Mouse (Mus musculus): ENCODE measurements around the gene Pikfyve.
A peak's percentile ranks its signal among the peaks of the same experiment; 100 is the strongest.
"Not testable (repeated sequence)": the region's sequence is repeated elsewhere in the genome, so short reads cannot be mapped to it uniquely, and the experiment has no call there.

The Pikfyve gene

DNA sequence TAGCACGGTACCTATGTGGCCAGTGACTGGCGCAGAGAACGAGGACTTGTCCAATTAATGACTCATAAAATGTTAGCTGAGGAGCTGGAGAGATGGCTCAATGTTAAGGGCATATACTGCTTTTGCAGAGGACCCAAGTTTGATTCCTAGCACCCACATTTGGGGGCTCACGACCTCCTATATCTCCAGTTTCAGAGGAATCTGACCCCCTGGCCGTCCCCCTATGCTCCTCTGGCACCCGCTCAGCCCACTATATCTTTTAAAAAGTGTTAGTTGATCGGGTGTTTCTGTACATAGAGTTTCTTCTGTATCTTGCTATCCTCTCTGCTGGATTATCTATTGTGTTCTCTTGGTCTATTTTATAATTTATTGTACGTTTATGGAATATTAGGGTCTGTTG is 1.5 kb upstream of the Pikfyve start:
- no peak for DNase-seq (ENCODE audit: low read depth)

DNA sequence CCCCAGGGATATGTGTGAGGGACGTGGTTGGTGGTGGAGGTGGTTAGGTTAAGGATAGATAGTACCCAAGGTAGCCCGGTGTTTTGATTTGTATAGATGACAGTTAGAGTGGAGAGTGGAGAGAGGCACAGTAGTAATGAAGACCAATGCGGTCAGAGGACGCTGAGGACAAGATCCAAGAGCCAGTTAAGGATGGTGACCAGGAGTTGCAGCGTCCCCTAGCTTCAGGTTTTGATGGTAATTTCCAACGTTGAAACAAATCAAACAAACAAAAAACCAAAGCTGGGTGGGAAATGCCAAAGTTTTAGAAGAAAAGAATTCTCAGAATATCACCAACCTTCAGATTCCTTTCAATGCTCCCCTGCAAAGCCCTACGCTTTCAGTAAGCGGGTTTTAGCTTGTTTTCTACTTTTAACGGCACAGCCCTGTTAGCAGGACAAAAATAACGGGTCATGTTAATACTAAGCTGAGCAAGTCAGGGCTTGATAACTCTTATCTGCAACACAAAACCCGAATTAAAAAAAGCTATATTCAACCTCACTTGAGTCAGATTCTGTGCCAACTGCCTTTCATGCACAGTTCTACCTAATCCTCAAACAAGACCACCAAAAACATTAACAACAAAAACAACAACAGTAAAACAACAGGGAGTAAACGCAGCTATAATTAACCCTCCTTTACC is 818 bp upstream of the Pikfyve start:
- DNase-seq (ENCODE audit: low read depth): peak; percentile 22

- peak; percentile 39 for DNase-seq (ENCODE audit: low read depth)
Observed at GRCm38 (mm10) chr1:65187074-65187430, 569 bp downstream of the Pikfyve start.

GRCm38 (mm10) chr1:65190172-65190571 is 3.7 kb downstream of the Pikfyve start:
- no peak for DNase-seq (ENCODE audit: low read depth)

DNA sequence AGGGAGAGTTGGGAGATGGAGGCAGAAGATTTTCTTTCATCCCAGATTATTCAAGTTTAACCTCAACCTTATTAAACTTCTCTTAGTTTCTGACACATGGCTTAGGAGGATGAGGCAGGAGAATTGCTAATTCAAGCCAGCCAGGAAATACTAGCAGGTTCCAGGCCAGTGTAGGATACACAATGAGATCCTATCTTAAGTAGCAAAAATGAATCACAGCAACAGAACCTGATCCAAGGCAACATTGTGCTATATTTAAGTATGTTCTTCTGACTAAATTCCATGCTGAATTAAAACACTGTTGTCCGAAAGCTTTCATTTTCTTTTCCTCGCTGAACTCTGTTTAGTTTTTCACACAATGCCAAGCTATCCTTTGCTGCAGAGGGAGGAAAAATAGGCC is 6.7 kb downstream of the Pikfyve start:
- DNase-seq (ENCODE audit: low read depth): no peak

DNA sequence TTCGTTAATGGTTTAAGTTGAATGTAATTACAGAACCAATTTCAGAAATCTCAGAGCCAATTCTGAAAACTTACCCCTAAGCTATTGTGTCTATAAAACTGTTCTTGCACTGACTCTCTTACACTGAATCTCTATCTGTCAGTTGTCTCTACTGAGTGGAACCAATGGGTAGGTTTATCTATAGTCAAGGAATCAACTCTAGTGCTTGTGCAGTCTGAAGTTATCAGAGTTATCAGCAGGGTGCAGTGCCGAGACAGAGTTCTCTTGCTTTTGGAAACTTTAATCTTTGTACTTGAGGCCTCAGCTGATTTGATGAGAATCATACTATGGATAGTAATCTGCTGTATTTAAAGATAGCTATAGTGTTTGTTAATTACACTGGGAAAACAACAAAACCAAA is 11.9 kb downstream of the Pikfyve start:
- no peak for DNase-seq (ENCODE audit: low read depth)

DNA sequence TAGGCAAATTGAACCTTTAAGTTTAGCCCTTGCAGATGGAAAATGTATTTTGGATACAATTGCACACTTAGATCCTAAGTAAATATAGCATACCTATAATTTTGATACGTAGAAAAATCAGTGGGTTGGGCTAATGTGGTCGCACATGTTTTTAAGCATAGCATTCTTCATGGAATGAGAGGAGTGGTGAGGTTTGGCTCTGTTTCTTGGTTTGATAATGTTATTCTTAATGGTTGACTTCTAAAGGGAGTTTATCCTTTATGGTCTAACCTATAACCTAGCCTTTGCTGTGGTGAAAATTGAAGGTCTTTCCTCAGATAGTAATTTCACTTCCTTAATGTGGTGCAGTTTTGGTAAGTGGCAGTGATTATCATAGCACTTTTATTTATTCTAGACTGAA is 12.4 kb downstream of the Pikfyve start:
- DNase-seq (ENCODE audit: low read depth): no peak

- no peak for DNase-seq (ENCODE audit: low read depth)
Observed at GRCm38 (mm10) chr1:65204299-65204698, 17.8 kb downstream of the Pikfyve start.

- no peak for DNase-seq (ENCODE audit: low read depth)
Observed at GRCm38 (mm10) chr1:65213214-65213613, 26.7 kb downstream of the Pikfyve start.

DNA sequence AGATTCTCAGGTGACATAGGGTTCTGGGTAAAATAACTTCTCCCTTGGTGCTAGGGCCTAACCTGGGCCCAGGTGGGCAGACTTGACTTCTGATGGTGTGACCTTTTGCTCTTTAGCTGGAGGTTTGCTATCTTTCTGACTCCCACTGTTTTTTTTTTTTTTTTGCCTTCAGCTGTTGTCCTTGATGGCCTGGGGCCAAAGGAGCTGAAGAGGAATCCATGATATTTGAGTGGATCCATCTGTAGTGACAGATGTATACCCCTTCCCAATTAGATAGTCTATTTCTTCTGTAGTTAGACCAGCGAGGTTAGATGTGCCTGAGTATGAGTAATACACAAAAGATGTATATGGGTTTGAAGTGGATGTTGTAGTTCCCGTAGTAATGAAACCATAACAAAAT is 31.1 kb downstream of the Pikfyve start:
- no peak for DNase-seq (ENCODE audit: low read depth)

GRCm38 (mm10) chr1:65217972-65218371 is 31.5 kb downstream of the Pikfyve start:
- DNase-seq (ENCODE audit: low read depth): no peak

- no peak for DNase-seq (ENCODE audit: low read depth)
Observed at GRCm38 (mm10) chr1:65223654-65224053, 37.2 kb downstream of the Pikfyve start.

GRCm38 (mm10) chr1:65227681-65228080 is 41.2 kb downstream of the Pikfyve start:
- DNase-seq (ENCODE audit: low read depth): no peak

GRCm38 (mm10) chr1:65229768-65230167 is 43.3 kb downstream of the Pikfyve start:
- not testable (repeated sequence) for DNase-seq (ENCODE audit: low read depth)

DNA sequence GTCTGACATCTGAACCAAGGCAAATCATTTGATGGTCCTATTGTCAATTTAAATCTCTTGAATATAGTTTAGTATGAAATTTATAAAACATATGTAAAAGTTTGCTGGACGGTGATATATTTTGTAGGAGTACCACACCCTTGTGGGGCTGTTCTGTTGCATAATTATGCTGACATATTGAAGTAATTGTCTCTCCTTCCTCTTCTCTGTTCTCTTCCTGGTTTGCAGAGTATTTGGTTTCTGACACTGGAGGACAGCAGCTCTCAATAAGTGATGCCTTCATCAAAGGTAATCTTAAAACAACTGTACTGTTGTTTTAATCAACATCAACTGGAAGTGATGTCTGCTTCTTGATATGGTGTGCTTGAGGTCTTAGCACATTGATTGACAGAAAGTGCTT is 44.1 kb downstream of the Pikfyve start:
- DNase-seq (ENCODE audit: low read depth): no peak

- DNase-seq (ENCODE audit: low read depth): no peak
Observed at GRCm38 (mm10) chr1:65237712-65238111, 51.2 kb downstream of the Pikfyve start.

- DNase-seq (ENCODE audit: low read depth): no peak
Observed at GRCm38 (mm10) chr1:65245637-65246036, 59.2 kb downstream of the Pikfyve start.

GRCm38 (mm10) chr1:65280461-65280860 is 94.0 kb downstream of the Pikfyve start:
- no peak for DNase-seq (ENCODE audit: low read depth)

DNA sequence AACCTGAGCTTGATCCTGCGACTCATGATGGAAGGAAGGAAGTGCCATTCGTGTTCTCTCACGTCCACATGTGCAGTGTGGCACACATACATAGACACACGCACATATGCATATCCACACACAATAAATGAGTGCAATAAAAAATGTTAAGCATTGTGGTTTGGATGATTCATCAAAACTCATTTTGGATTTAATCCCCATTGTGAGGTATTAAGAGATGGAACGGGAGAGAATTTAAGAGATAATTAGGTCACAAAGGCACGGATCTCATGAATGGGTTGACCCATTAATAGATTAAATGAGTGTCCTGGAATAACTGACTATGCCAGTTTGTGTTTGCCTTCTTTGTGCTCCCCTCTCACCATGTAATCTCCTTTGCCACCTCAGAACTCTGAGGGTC is 95.3 kb downstream of the Pikfyve start, which contains the start of gene Pth2r:
TSS of gene Pth2r (plus strand) at position 301 of the 400 bp plus-strand sequence.
- no peak for DNase-seq (ENCODE audit: low read depth)

DNA sequence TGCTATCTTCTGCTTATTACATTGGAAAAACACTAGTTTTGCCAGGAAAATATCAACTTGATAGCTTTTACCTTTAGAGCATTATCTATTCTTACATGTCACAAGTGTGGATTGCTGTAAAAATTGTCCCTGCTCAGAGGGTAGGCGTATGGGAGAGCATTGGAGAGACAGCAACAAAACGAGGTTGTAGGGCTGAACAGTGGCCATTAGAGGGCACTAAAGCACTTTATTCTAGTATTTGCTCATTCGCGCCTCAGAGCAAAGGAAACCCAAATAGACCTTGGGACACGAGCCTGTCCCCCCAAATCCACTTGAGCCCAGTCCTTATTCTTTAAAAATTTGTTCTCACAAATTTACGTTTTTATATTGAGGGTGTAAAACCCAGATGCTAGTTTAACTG is 96.3 kb downstream of the Pikfyve start:
- peak; percentile 53 for DNase-seq (ENCODE audit: low read depth)

GRCm38 (mm10) chr1:65308476-65308875 is 122.0 kb downstream of the Pikfyve start:
- no peak for DNase-seq (ENCODE audit: low read depth)

DNA sequence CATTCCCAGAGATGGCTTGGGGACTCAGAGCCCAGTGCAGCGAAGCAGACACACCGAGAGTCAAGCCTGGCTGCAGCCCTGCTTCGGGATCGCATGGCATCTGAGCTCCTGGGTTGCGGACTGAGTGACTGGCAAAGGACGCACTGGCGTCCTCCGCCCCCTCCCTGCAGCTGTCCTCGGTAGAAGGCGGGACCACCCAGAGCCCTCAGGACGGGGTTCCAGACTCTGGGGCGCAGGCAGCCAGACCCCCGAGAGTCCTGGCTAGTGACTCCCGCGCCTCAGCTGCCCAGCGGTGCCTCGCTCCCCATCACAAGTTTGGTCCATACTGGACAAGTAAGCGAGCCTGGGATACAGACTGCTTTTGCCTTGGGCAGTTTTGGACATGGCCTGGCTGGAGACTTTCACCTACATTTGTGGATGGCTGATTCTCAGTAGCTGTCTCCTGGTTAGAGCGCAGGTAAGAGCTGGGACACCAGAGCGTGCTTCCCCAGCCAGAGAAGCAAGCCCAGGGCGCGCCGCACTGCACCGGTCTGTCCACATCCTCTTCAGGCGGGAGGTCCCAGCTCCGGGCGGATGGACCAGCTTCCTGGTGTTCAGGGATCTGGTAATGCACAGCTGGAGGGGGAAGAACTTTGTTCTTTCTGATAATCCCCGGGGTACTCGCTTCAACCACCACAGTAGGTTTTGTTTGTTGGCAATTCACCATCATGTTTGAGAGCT is 124.9 kb downstream of the Pikfyve start:
- no peak for DNase-seq (ENCODE audit: low read depth)

DNA sequence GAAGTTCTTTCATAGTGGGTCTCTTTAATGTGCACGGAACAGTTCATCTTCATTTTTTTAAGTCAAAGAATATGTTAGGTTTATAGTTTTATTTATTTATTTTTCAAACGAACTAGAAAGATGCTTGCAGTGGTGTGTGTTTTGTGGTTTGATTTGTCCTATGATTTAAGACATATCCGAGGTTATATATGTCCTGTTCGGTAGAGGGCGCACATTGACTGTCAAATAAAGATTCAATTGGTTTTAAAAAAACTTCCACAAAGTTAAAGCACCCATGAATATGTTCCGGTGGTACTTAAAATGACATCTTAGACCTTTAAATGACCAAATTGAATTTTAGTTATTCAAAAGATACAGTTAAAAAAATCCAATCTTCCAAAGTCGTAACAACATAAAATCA is 125.6 kb downstream of the Pikfyve start:
- peak; percentile 20 for DNase-seq (ENCODE audit: low read depth)

- DNase-seq (ENCODE audit: low read depth): no peak
Observed at GRCm38 (mm10) chr1:65312896-65313295, 126.4 kb downstream of the Pikfyve start.

Measured in naive thymus-derived CD4-positive, alpha-beta T cell, adult 2 months (primary cell).